Mouse (Mus musculus) G1E (cell line): Measurements from ENCODE around the gene Ear6. TPM values are rescaled to one million over a fixed set of nuclear protein-coding genes. Genes with fewer than 3 reads are reported as not detected.

Source experiments
- ATAC-seq: 2 replicates; pipeline ENCODE4 v1.8.0; 2016; ENCODE audit warnings: mild to moderate bottlenecking; ENCODE audit not compliant: insufficient number of reproducible peaks, poor library complexity, low FRiP score, severe bottlenecking; ENCODE audit errors: extremely low read depth
- DNase-seq: peaks from one replicate; pipeline ENCODE4 v3.0.0; 2012; ENCODE audit warnings: low spot score
- H3K27me3 ChIP-seq: 2 replicates; pipeline ENCODE4 v1.6.1; 2012; ENCODE audit warnings: mild to moderate bottlenecking, low read length, inconsistent platforms; ENCODE audit not compliant: insufficient read depth
- H3K36me3 ChIP-seq: replicated peaks from 2 replicates; pipeline ENCODE3; 2012; ENCODE audit warnings: mild to moderate bottlenecking, inconsistent platforms
- H3K4me1 ChIP-seq: 2 replicates; pipeline ENCODE4 v1.6.1; 2012; ENCODE audit warnings: low read depth, low read length, inconsistent platforms, mixed read lengths; ENCODE audit not compliant: insufficient read depth
- H3K4me3 ChIP-seq: 2 replicates; pipeline ENCODE4 v1.5.1; 2012; ENCODE audit warnings: low read depth, mild to moderate bottlenecking, inconsistent platforms, low read length, moderate library complexity, mixed read lengths
- H3K9me3 ChIP-seq: replicated peaks from 2 replicates; pipeline ENCODE4 v1.6.1; 2012; ENCODE audit warnings: inconsistent platforms
- CTCF ChIP-seq: IDR thresholded peaks from 2 replicates; pipeline ENCODE4 v1.5.1; 2012; ENCODE audit warnings: low read depth, low read length, inconsistent platforms, mixed read lengths
- GATA1 ChIP-seq: IDR thresholded peaks from 2 replicates; pipeline ENCODE4 v1.6.1; 2012; ENCODE audit warnings: borderline replicate concordance, low read length, inconsistent platforms, mixed read lengths
- GATA2 ChIP-seq: IDR thresholded peaks from 2 replicates; pipeline ENCODE4 v1.6.1; 2012; ENCODE audit warnings: low read depth, low read length, inconsistent platforms, borderline replicate concordance
- POLR2AphosphoS5 ChIP-seq: IDR thresholded peaks from 2 replicates; pipeline ENCODE4 v1.6.1; 2012; ENCODE audit warnings: low read depth, low read length, inconsistent platforms; ENCODE audit not compliant: insufficient replicate concordance
- TAL1 ChIP-seq: conservative IDR thresholded peaks from 2 replicates; pipeline ENCODE4 v1.6.1; 2012; ENCODE audit warnings: low read depth, low read length, inconsistent platforms, mixed read lengths
- polyA plus RNA-seq: library from polyadenylated mRNA; stranded (reverse); fragments of >175 nt; gene quantifications from 2 replicates; pipeline ENCODE4 v1.2.3, GENCODE M21; 2012
- total RNA-seq, 2 experiments: library from RNA; stranded (forward) in 1 of 2; stranded (reverse) in 1 of 2; fragments of 200-1000 nt in 1 of 2; fragments of >200 nt in 1 of 2; fragmentation: Nextera tagmentation in 1 of 2; gene quantifications; 2 replicates each; pipeline ENCODE4 v1.2.3; 2014 to 2017

The Ear6 gene
- total and polyA plus RNA-seq, 3 experiments: not detected

- H3K9me3 ChIP-seq: no peaks in the 10 kb centered on the region
- H3K27me3 ChIP-seq: peaks cover 11% of the 10 kb centered on the region
- DNase-seq (no peak), ATAC-seq (no peak)
- H3K4me1 ChIP-seq: no peaks in the 10 kb centered on the region
- no peak for TF ChIP-seq TAL1
- TF ChIP-seq CTCF: no peak
- no peak for TF ChIP-seq GATA1
- TF ChIP-seq GATA2: no peak
- no peak for TF ChIP-seq POLR2AphosphoS5
- no peak overlapping the region for H3K4me3 ChIP-seq
- no peaks in the 10 kb centered on the region for H3K36me3 ChIP-seq
Measured at GRCm38 (mm10) chr14:51877517-51877916, 24.0 kb downstream of the Ear6 start.

GRCm38 (mm10) chr14:51883527-51884030 is 30.1 kb downstream of the Ear6 start:
- H3K27me3 ChIP-seq: no peaks in the 10 kb centered on the region
- peak; percentile 29; the same call in 1 of the 2 replicates for ATAC-seq
- H3K36me3 ChIP-seq: peaks cover 24% of the 10 kb centered on the region
- DNase-seq: peak; percentile 47
- H3K9me3 ChIP-seq: no peaks in the 10 kb centered on the region
- TF ChIP-seq GATA1 (no peak), POLR2AphosphoS5 (no peak), CTCF (no peak; the same call in 1 of the 2 replicates), TAL1 (no peak), GATA2 (no peak)
- peaks cover 16% of the 10 kb centered on the region for H3K4me1 ChIP-seq
- H3K4me3 ChIP-seq: peak overlapping the region; percentile 93; the same call in 1 of the 2 replicates

- no peak for DNase-seq
- no peak for TF ChIP-seq GATA1
- TF ChIP-seq CTCF: no peak
- no peak for ATAC-seq
- Histone ChIP-seq H3K4me3 (peak overlapping the region; percentile 93), H3K36me3 (peaks cover 29% of the 10 kb centered on the region), H3K4me1 (peaks cover 16% of the 10 kb centered on the region), H3K9me3 (no peaks in the 10 kb centered on the region), H3K27me3 (no peaks in the 10 kb centered on the region)
Measured at GRCm38 (mm10) chr14:51884031-51884544, 30.6 kb downstream of the Ear6 start.

GRCm38 (mm10) chr14:51884598-51885331 is 31.3 kb downstream of the Ear6 start, which contains the start of gene Mettl17:
Gene Mettl17, plus strand, starts transcription at chr14:51884842.
- Histone ChIP-seq H3K27me3 (no peaks in the 10 kb centered on the region), H3K36me3 (peaks cover 35% of the 10 kb centered on the region), H3K9me3 (no peaks in the 10 kb centered on the region), H3K4me3 (peak within 1 kb of the TSS; percentile 93), H3K4me1 (peaks cover 16% of the 10 kb centered on the region)
- peak; percentile 96 for DNase-seq
- ATAC-seq: peak; percentile 99
- TF ChIP-seq CTCF (no peak), POLR2AphosphoS5 (no peak), GATA2 (no peak), TAL1 (no peak), GATA1 (no peak)

- Histone ChIP-seq H3K9me3 (no peaks in the 10 kb centered on the region), H3K4me3 (no peak overlapping the region), H3K36me3 (peaks cover 48% of the 10 kb centered on the region), H3K27me3 (no peaks in the 10 kb centered on the region), H3K4me1 (peaks cover 16% of the 10 kb centered on the region)
- no peak for ATAC-seq
- TF ChIP-seq TAL1: no peak
- TF ChIP-seq GATA1: no peak
- no peak for TF ChIP-seq POLR2AphosphoS5
- no peak for TF ChIP-seq CTCF
- TF ChIP-seq GATA2: no peak
- DNase-seq: no peak
Measured at GRCm38 (mm10) chr14:51886051-51886450, 32.6 kb downstream of the Ear6 start.

- peaks cover 63% of the 10 kb centered on the region for H3K36me3 ChIP-seq
- H3K4me3 ChIP-seq: no peak overlapping the region
- no peaks in the 10 kb centered on the region for H3K9me3 ChIP-seq
- no peak for TF ChIP-seq GATA2
- no peak for TF ChIP-seq TAL1
- no peak for TF ChIP-seq GATA1
- no peak for TF ChIP-seq CTCF
- no peak for TF ChIP-seq POLR2AphosphoS5
- DNase-seq: no peak
- H3K4me1 ChIP-seq: peaks cover 25% of the 10 kb centered on the region
- ATAC-seq: no peak
- H3K27me3 ChIP-seq: peaks cover 1% of the 10 kb centered on the region
Measured at GRCm38 (mm10) chr14:51889833-51890232, 36.3 kb downstream of the Ear6 start.
